Mouse (Mus musculus): ENCODE data around the gene Mcm9.
"Not testable (repeated sequence)": the region's sequence is repeated elsewhere in the genome, so short reads cannot be mapped to it uniquely, and the experiment has no call there.

Gene Mcm9

GRCm38 (mm10) chr10:53630339-53630738 is at the start of gene Mcm9:
Gene Mcm9 (minus strand): TSS chr10:53630439.
- not testable (repeated sequence) for DNase-seq (ENCODE audit: low read depth, low spot score)

DNA sequence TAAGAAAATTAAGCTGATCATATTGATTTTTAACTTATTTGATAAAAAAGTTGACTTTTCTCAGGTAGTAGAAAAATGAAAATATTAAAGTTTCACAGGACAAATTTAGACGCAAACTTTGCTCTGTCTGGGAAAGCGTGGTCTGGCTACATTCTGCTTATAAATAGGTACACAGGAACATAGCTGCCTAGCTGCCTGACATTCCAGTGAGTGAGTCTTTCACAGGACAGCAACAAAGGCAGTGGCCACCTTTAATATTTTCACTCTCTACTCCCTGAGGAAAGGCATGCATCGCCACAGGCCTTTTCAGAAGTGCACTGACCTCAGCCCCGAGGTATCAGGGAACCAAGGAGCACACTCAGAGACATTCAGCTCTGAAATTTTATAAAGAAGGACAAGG is 31.5 kb upstream of the Mcm9 start:
- no peak for DNase-seq (ENCODE audit: low read depth, low spot score)

DNA sequence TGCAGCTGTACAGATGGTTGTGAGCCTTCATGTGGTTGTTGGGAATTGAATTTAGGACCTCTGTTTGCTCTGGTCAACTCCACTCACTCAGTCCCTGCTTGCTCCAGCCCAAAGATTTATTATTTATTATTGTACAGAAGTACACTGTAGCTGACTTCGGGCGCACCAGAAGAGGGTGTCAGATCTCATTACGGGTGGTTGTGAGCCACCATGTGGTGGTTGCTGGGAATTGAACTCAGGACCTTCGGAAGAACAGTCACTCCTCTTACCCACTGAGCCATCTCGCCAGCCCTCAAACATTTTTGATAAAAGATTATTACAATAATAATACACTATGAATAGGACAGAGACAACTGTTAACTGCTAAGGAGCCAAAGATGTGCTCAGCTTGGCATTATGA is 24.0 kb upstream of the Mcm9 start:
- DNase-seq (ENCODE audit: low read depth, low spot score) = not testable (repeated sequence)

DNA sequence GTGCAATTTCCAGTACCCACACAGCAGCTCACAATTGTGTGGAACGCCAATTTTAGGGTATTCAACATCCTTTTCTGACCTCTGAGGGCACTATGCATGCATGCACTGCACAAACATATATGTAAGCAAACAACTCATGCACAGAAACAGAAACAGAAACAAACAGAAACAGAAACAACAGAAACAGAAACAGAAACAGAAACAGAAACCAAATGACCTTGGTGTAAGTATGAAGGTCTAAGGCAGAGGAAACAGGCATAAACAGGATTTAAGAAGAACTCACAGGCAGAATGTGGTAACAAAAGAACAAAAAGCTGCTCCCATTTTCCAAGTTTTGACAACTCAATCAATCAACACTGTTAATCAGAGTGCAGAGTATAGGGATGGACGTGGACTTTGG is 20.4 kb upstream of the Mcm9 start:
- no peak for DNase-seq (ENCODE audit: low read depth, low spot score)

GRCm38 (mm10) chr10:53641507-53641906 is 11.3 kb upstream of the Mcm9 start:
- peak; percentile 38 for DNase-seq (ENCODE audit: low read depth, low spot score)

- no peak for DNase-seq (ENCODE audit: low read depth, low spot score)
Measured at GRCm38 (mm10) chr10:53635246-53635971, 5.2 kb upstream of the Mcm9 start.

- no peak for DNase-seq (ENCODE audit: low read depth, low spot score)
Measured at GRCm38 (mm10) chr10:53634160-53634559, 3.9 kb upstream of the Mcm9 start.

DNA sequence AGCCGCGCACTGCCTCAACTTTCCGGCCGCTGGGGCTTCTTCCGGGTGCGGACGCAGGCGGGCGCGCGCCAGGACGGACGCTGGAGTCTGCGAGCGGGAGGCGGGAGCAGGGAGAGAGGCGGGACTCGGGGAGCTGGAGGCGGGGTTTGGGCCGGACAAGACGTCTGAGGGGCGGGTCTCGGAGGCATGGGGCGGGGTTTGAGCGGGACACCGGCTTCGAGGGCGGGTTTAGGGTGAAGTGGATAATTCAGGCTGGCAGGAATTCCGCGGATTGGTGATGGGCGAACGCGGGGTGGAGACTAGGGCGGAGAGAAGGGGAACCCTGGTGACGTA is 355 bp downstream of the Mcm9 start:
- DNase-seq (ENCODE audit: low read depth, low spot score) = peak; percentile 96

DNA sequence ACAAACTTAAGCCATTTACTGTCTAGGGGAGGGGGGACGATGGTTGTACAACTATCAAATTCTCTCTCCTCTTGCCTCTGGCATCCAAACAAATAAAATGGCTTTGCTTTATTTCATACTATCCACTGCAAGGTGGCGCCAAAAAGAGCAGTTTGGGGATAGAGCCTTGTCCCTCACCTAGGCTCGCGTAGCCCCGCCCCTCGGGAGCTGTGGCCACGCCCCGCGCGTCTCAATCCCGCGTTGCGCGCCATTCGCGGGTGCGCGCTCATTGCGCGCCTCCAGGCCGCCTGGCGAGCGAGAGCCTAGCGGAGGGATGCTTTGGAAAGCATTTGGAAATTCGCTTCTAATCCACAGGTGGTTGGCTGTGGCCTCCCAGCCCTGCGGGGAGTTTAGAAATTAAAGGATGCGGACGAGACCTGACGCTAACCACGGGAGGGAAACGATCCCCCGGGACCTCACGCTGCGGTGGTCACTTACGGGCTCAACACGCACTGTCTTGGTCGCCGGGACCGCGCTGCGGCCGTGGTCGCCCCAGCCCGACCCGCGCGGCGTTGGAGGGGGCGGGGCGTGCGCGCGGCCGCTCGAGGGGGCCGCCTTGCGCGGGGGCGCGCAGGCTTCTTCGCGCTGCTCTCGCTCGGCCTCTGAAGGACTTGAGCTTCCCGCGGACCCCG is 857 bp downstream of the Mcm9 start:
- peak; percentile 92 for DNase-seq (ENCODE audit: low read depth, low spot score)

DNA sequence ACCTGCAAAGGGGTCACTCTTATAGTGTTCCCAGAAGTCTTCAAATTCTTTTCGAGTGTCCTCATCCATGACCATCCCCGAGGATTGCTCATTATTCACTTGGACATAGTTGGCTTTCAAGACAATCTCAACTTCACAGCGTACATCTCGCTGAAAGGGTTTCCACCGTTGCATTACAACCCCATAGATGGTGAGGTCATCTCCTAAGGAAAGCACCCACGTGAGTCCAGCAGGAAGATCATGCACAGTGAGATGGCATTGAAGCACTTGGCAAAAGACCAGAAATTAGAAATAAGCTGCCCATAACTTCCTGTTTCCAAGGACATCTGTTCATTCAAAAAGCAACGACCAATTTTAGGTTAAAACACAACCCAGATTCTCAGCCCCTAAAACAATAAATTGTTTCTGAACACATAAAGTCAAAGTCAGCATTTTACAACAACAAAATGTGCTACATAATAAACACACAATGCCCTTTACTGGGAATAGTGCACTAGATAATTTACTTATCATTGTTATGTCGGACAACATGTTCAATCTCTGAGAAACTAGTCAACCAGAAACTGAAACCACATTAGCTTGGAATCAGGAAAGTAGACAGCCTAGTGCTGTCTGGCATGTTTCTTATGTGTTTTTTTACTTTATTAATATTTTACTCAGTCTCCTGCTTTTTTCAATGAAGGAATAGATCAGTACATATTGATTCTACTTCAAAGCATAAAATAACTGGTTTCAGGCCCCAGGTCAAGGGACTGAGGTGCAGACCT is 14.2 kb downstream of the Mcm9 start:
- no peak for DNase-seq (ENCODE audit: low read depth, low spot score)

GRCm38 (mm10) chr10:53613955-53614354 is 16.3 kb downstream of the Mcm9 start:
- no peak for DNase-seq (ENCODE audit: low read depth, low spot score)

- DNase-seq (ENCODE audit: low read depth, low spot score) = no peak
Measured at GRCm38 (mm10) chr10:53612172-53612571, 18.1 kb downstream of the Mcm9 start.

DNA sequence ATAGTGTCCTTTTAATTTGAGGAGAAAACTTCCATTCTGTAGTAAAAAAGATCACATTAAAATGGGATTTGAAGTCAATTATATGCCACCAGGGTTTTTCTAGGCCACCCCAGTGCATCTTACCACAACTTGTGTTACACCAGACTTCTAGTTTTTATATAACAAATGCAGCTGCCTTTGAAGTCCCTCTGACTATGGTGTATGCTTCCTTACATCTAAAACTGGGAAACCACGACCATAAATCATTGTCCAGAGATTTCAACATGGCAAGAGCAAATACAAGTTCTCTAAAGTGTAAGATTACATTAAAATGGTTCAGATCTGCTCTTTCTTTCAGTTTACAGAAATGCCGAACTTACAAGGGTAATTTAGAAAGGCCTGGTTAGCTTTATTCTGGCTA is 22.0 kb downstream of the Mcm9 start:
- no peak for DNase-seq (ENCODE audit: low read depth, low spot score)

DNA sequence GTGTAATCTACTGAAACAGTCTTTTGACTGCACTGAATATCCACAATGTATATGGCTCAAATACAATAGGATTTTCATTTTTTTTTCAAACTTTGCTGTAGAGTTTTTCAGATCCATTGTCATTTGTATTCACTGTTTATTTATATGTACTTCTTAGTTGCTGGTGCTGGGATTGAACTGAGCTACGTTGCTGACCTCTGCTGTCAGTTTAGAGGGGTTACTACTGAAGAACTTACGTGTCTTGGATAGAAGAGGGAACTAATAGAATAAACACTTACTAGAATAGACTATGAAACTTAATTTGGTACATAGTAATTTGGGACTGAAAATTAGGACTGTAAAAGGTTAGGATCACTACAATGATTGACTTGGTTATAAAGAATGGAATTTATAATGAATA is 24.9 kb downstream of the Mcm9 start:
- DNase-seq (ENCODE audit: low read depth, low spot score) = no peak

DNA sequence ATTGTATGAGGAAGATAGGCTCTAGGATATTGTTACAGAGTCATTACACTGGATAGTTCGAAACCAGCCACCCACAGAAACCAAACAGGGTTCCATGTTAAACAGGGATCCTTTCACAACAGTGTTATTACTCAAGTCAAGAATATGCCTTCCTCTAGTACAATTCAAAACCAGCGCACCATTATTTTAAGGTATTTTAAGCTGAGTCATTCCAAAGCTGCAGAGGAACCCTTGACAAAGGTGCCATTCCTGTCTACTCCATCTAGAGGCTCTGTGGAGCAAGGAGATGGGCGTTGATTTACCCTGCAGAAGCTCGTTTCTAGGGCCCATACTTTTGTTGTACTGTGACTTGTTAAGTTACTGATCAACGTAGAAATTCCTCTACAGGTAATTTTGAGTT is 31.4 kb downstream of the Mcm9 start:
- peak; percentile 72 for DNase-seq (ENCODE audit: low read depth, low spot score)

- DNase-seq (ENCODE audit: low read depth, low spot score) = no peak
Measured at GRCm38 (mm10) chr10:53597121-53597881, 32.9 kb downstream of the Mcm9 start.

DNA sequence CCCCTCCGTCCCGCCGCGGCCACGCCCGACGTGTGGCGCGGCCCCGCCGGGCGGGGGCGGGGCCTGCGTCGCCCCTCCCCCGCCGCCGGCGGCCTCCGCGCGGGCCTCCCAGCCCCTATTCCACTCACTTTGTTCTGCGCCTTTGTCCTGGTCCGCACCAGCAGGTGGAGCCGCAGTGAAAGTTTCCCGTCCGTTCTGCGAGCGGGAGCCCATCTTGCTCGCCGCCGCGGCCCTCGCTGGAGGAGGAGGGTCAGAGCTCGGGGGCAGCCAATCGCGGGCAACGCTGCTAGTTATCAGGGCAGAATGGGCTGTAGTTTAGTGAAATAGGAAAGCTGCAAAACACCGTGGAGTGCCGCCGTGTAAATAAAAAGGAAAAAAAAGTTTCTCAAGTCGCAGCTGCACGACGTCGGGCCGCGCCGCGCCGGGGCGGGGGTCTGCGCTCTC is 33.5 kb downstream of the Mcm9 start, which contains the start of gene Asf1a:
Gene Asf1a (plus strand): TSS at position 81 of the 444 bp plus-strand sequence.
- DNase-seq (ENCODE audit: low read depth, low spot score) = peak; percentile 95

- no peak for DNase-seq (ENCODE audit: low read depth, low spot score)
Measured at GRCm38 (mm10) chr10:53595744-53596676, 34.2 kb downstream of the Mcm9 start.

DNA sequence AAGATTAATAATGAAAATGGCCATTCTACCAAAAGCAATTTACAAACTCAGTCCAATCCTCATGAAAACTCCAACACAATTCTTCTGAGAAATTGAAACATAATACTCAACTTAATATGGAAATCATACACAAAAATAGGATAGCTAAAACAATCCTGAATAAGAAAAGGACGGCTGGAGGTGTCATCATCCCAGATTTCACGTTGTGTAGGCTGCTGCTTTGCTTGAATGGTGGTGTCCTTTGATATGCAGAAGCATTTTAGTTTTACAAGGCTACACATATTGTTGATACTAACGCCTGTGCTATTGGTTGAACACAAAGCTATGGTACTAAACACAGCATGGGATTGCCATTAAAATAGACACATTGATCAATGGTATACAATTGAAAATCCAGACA is 44.5 kb downstream of the Mcm9 start:
- no peak for DNase-seq (ENCODE audit: low read depth, low spot score)

DNA sequence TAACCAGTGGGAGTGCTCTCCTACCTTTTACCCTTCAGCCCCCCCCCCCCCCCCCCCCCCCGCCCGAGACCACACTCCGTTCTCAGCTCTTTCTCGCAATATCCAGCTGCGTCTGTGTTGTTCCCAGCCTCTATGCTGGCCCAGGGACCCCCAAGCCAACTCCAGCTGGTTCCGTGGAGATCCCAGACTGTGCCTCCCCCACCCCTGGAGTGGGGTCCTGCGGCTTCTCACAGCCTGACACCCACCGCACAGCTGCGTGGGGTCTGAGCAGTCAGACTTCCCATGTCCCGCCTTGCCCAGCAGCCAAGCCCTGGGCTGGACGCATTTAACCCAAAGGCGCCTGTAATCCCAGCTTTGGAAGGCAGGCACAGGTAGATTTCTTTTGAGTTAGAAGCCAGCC is 49.2 kb downstream of the Mcm9 start:
- peak; percentile 8 for DNase-seq (ENCODE audit: low read depth, low spot score)

- peak; percentile 28 for DNase-seq (ENCODE audit: low read depth, low spot score)
Measured at GRCm38 (mm10) chr10:53580621-53581081, 49.6 kb downstream of the Mcm9 start.

All from ES-CJ7 (cell line).